Mouse (Mus musculus) right cerebral cortex, postnatal 36 days (tissue): ENCODE data around the gene Olfr971.
"Not testable (repeated sequence)": the region's sequence is repeated elsewhere in the genome, so short reads cannot be mapped to it uniquely, and the experiment has no call there.

ENCODE experiments used
- DNase-seq, 2 experiments: peaks; one replicate each; pipeline ENCODE4 v3.0.0; 2022; ENCODE audit warnings: low spot score in 2 of 2, mixed read lengths in 1 of 2

Olfr971 gene

GRCm38 (mm10) chr9:39836576-39836975 lies at the start of gene Olfr971:
Gene Olfr971 (plus strand): TSS chr9:39836876.
- not testable (repeated sequence) for DNase-seq

- DNase-seq = no peak
These were observed 46.1 kb upstream of the Olfr971 start, which contains the start of gene Olfr969 for GRCm38 (mm10) chr9:39790558-39790957. Gene Olfr969 (plus strand): TSS chr9:39790945.

GRCm38 (mm10) chr9:39808560-39808959 lies 28.1 kb upstream of the Olfr971 start, which contains the start of gene Olfr970:
Gene Olfr970 (plus strand): TSS chr9:39808860.
- DNase-seq = no peak

GRCm38 (mm10) chr9:39866122-39866521 lies 29.4 kb downstream of the Olfr971 start, which contains the start of gene Olfr972:
Gene Olfr972 (plus strand): TSS chr9:39866422.
- no peak for DNase-seq

- DNase-seq = not testable (repeated sequence)
These were observed 35.3 kb downstream of the Olfr971 start for GRCm38 (mm10) chr9:39871986-39872385.

GRCm38 (mm10) chr9:39877541-39878396 lies 41.1 kb downstream of the Olfr971 start:
- DNase-seq = not testable (repeated sequence)
